Comparison of ENCODE assay signal across 20 mouse cellular contexts in the genomic region with DNA sequence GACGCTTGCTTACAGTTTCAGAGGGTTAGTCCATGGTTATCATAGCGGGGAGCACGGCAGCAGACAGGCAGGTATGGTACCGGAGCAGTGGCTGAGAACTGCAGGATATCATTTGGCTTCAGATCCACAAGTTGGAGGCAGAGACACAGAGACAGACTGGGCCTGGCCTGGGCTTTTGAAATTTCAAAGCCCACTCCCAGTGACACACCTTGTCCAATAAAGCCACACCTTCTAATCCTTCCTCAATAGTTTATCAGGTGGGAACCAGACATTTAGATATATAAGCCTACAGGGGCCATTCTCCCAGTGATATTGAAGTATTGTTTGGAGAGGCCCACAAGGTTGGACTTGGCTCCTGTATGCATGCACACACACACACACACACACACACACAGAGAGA. TPM values are rescaled to one million over a fixed set of nuclear protein-coding genes. Genes with fewer than 3 reads are reported as not detected.
DNase-seq lines count a peak whose midpoint lies in the region; ATAC-seq and TF ChIP-seq lines count a peak whose summit lies in the region.
"Had no signal": no experiment of that assay in that cellular context is flagged by ENCODE, and none has a peak within 500 bp of the region (broad histone marks: within the 10 kb centered on the region; RNA-seq: fewer than 3 reads in every experiment).

No protein-coding gene starts in this region.

- no peaks in the 10 kb centered on the region for H3K9me3 ChIP-seq in intestine, embryonic 15.5 days
- H3K9me3 ChIP-seq in intestine, postnatal 0 days (ENCODE audit: control insufficient read depth), result no peaks in the 10 kb centered on the region
- H3K9me3 ChIP-seq in intestine, embryonic 16.5 days (ENCODE audit: control insufficient read depth, low read length), result no peaks in the 10 kb centered on the region
- H3K9me3 ChIP-seq: embryonic facial prominence, embryonic 10.5 days; embryonic facial prominence, embryonic 12.5 days; forebrain, embryonic 13.5 days; forebrain, embryonic 15.5 days had no signal

- H3K4me2 ChIP-seq in intestine, embryonic 15.5 days (replicated peaks), result no peak overlapping the region
- H3K4me2 ChIP-seq in intestine, postnatal 0 days (replicated peaks; ENCODE audit: low read depth), result no peak overlapping the region
- H3K4me2 ChIP-seq in intestine, embryonic 16.5 days (ENCODE audit: low read depth, low read length), result no peak overlapping the region
- H3K4me2 ChIP-seq: embryonic facial prominence, embryonic 12.5 days; forebrain, embryonic 13.5 days; forebrain, embryonic 15.5 days had no signal

- no peak overlapping the region for H3K4me3 ChIP-seq in intestine, embryonic 15.5 days (replicated peaks)
- H3K4me3 ChIP-seq in intestine, postnatal 0 days (ENCODE audit: low read depth, low read length), result no peak overlapping the region
- no peak overlapping the region for H3K4me3 ChIP-seq in intestine, embryonic 16.5 days (ENCODE audit: low read length)
- no peak overlapping the region for H3K4me3 ChIP-seq in small intestine, adult 2 months (ENCODE audit: low read depth, low read length)
- H3K4me3 ChIP-seq: embryonic facial prominence, embryonic 10.5 days; embryonic facial prominence, embryonic 12.5 days; forebrain, embryonic 13.5 days; forebrain, embryonic 15.5 days had no signal

- no peaks in the 10 kb centered on the region for H3K27me3 ChIP-seq in intestine, embryonic 15.5 days (replicated peaks)
- H3K27me3 ChIP-seq in intestine, postnatal 0 days (replicated peaks; ENCODE audit: control insufficient read depth, insufficient read depth, low read length), result no peaks in the 10 kb centered on the region
- H3K27me3 ChIP-seq in intestine, embryonic 16.5 days (replicated peaks; ENCODE audit: control insufficient read depth, insufficient read depth, low read length), result no peaks in the 10 kb centered on the region
- H3K27me3 ChIP-seq in small intestine, adult 2 months (ENCODE audit: control insufficient read depth, insufficient read depth, low read length), result no peaks in the 10 kb centered on the region
- H3K27me3 ChIP-seq: embryonic facial prominence, embryonic 12.5 days; forebrain, embryonic 13.5 days; forebrain, embryonic 15.5 days had no signal

- no peak overlapping the region for H3K9ac ChIP-seq in intestine, embryonic 15.5 days
- no peak overlapping the region for H3K9ac ChIP-seq in intestine, postnatal 0 days (ENCODE audit: low read depth, low read length)
- H3K9ac ChIP-seq in intestine, embryonic 16.5 days (ENCODE audit: low read depth, low read length), result no peak overlapping the region
- H3K9ac ChIP-seq: embryonic facial prominence, embryonic 12.5 days; forebrain, embryonic 13.5 days; forebrain, embryonic 15.5 days; forebrain, postnatal 0 days had no signal

- DNase-seq in cerebellum, adult 18-20 months, result no peak
- DNase-seq: adrenal gland, adult 2 months; adrenal gland, postnatal 10 days; adrenal gland, postnatal 25 days; cerebellum, adult 11 months; cerebellum, adult 2 months; cerebellum, adult 9-10 months; cerebellum, postnatal 10 days; cerebellum, postnatal 25 days; forebrain, postnatal 0 days had no signal

- H3K4me1 ChIP-seq in intestine, embryonic 15.5 days (replicated peaks), result no peaks in the 10 kb centered on the region
- H3K4me1 ChIP-seq in intestine, postnatal 0 days (replicated peaks; ENCODE audit: control insufficient read depth, insufficient read depth, low read length), result no peaks in the 10 kb centered on the region; the same call in 1 of the 2 replicates
- peaks cover 6% of the 10 kb centered on the region; the same call in 1 of the 2 replicates for H3K4me1 ChIP-seq in intestine, embryonic 16.5 days (ENCODE audit: control insufficient read depth, insufficient read depth, low read length)
- peaks cover 18% of the 10 kb centered on the region; the same call in 1 of the 2 replicates for H3K4me1 ChIP-seq in small intestine, adult 2 months (ENCODE audit: control insufficient read depth, insufficient read depth, insufficient read length, low read length)
- H3K4me1 ChIP-seq: embryonic facial prominence, embryonic 10.5 days; embryonic facial prominence, embryonic 12.5 days; forebrain, embryonic 13.5 days; forebrain, embryonic 15.5 days had no signal

- 77% methylated on average over 4 of the region's 4 CpGs for WGBS in intestine, embryonic 15.5 days
- 51% methylated on average over 4 of the region's 4 CpGs for WGBS in intestine, postnatal 0 days
- WGBS in intestine, embryonic 16.5 days, result 81% methylated on average over 4 of the region's 4 CpGs
- WGBS in small intestine, adult 2 months, result 44% methylated on average over 4 of the region's 4 CpGs

- ATAC-seq in intestine, embryonic 15.5 days, result peak; percentile 52
- ATAC-seq in intestine, postnatal 0 days, result no peak
- peak; percentile 50 for ATAC-seq in intestine, embryonic 16.5 days
- ATAC-seq: forebrain, embryonic 13.5 days; forebrain, embryonic 15.5 days; forebrain, postnatal 0 days had no signal

- no peak for TF ChIP-seq CTCF in intestine, postnatal 0 days (IDR thresholded peaks at IDR 0.05; ENCODE audit: low read depth)
- no peak for TF ChIP-seq CTCF in small intestine, adult 2 months (IDR thresholded peaks at IDR 0.05; ENCODE audit: extremely low read depth, insufficient read length, insufficient replicate concordance, low read depth, low read length)

- no peaks in the 10 kb centered on the region for H3K36me3 ChIP-seq in intestine, embryonic 15.5 days
- no peaks in the 10 kb centered on the region for H3K36me3 ChIP-seq in intestine, postnatal 0 days (ENCODE audit: control insufficient read depth, insufficient read depth)
- H3K36me3 ChIP-seq in intestine, embryonic 16.5 days (ENCODE audit: control insufficient read depth, insufficient read depth, low read length), result no peaks in the 10 kb centered on the region
- H3K36me3 ChIP-seq in small intestine, adult 2 months (ENCODE audit: control insufficient read depth, insufficient read depth, low read length), result no peaks in the 10 kb centered on the region
- H3K36me3 ChIP-seq: embryonic facial prominence, embryonic 10.5 days; embryonic facial prominence, embryonic 12.5 days; forebrain, embryonic 15.5 days had no signal

- TF ChIP-seq POLR2A in small intestine, adult 2 months (IDR thresholded peaks at IDR 0.05; ENCODE audit: low read depth, low read length), result no peak

- no peak overlapping the region for H3K27ac ChIP-seq in intestine, embryonic 15.5 days
- no peak overlapping the region for H3K27ac ChIP-seq in intestine, postnatal 0 days (ENCODE audit: low read depth, low read length)
- H3K27ac ChIP-seq in intestine, embryonic 16.5 days (ENCODE audit: low read length), result no peak overlapping the region; the same call in 1 of the 2 replicates
- peak overlapping the region; percentile 58; the same call in 1 of the 2 replicates for H3K27ac ChIP-seq in small intestine, adult 2 months (ENCODE audit: insufficient read depth, low read depth, low read length)
- H3K27ac ChIP-seq: embryonic facial prominence, embryonic 10.5 days; embryonic facial prominence, embryonic 12.5 days; forebrain, embryonic 13.5 days; forebrain, embryonic 15.5 days had no signal

RNA-seq across cellular contexts. Expression of a gene that starts 8.5 kb away (rescaled TPM):
- 7.2 and 8.6 TPM in 2 replicates for polyA plus RNA-seq in intestine, embryonic 15.5 days (2015; fragmentation: Nextera tagmentation; extraction: Ambion mirVana)
- polyA plus RNA-seq in intestine, postnatal 0 days (2015; fragmentation: Nextera tagmentation; extraction: Ambion mirVana), result 3.1 and 3.6 TPM in 2 replicates
- 8.5 and 9.6 TPM in 2 replicates for polyA plus RNA-seq in intestine, embryonic 16.5 days (2015; fragmentation: Nextera tagmentation; extraction: Ambion mirVana)
- polyA plus RNA-seq in small intestine, adult 2 months (2012; rRNA removed), result 1.4 and 4.0 TPM in 2 replicates

RNA-seq across cellular contexts. Expression of a gene that starts 50.9 kb away (rescaled TPM):
- 0.05 and 0.08 TPM in 2 replicates for polyA plus RNA-seq in intestine, embryonic 15.5 days (2015; fragmentation: Nextera tagmentation; extraction: Ambion mirVana)
- polyA plus RNA-seq in intestine, postnatal 0 days (2015; fragmentation: Nextera tagmentation; extraction: Ambion mirVana), result 0.09 TPM in 1 of 2 replicates, not detected in the other
- polyA plus RNA-seq in intestine, embryonic 16.5 days (2015; fragmentation: Nextera tagmentation; extraction: Ambion mirVana), result not detected in 2 replicates
- 0.15 TPM in 1 of 2 replicates, not detected in the other for polyA plus RNA-seq in small intestine, adult 2 months (2012; rRNA removed)
- polyA plus RNA-seq: C2C12; embryonic facial prominence, embryonic 10.5 days; forebrain, embryonic 11.5 days had no signal
